Mouse (Mus musculus) spleen, adult 2 months (tissue): ENCODE results near the gene Ccdc85b. TPM values are rescaled to one million over a fixed set of nuclear protein-coding genes. Genes with fewer than 3 reads are reported as not detected.

Source experiments
- DNase-seq, 2 experiments: peaks; one replicate each; pipeline versions ENCODE4 v3.0.0 to v3.0.0-alpha.2; 2012 to 2021; ENCODE audit warnings: low spot score in 2 of 2, low read depth in 1 of 2
- H3K27ac ChIP-seq: fragments of 200-500 bp; 2 replicates; pipeline ENCODE4 v1.5.1; 2012; ENCODE audit warnings: low read length, inconsistent platforms; ENCODE audit not compliant: insufficient read depth
- H3K27me3 ChIP-seq: fragments of 200-500 bp; 2 replicates; pipeline ENCODE4 v1.6.1; 2012; ENCODE audit warnings: mild to moderate bottlenecking, moderate library complexity, low read length, inconsistent platforms; ENCODE audit not compliant: control insufficient read depth, insufficient read depth
- H3K36me3 ChIP-seq: fragments of 200-500 bp; 2 replicates; pipeline ENCODE4 v1.6.1; 2012; ENCODE audit warnings: mild to moderate bottlenecking, low read length, inconsistent platforms; ENCODE audit not compliant: control insufficient read depth, insufficient read depth
- H3K4me1 ChIP-seq: fragments of 200-500 bp; 2 replicates; pipeline ENCODE4 v1.6.1; 2011; ENCODE audit warnings: inconsistent platforms; ENCODE audit not compliant: control insufficient read depth, insufficient read depth, insufficient read length
- H3K4me3 ChIP-seq: fragments of 200-500 bp; 2 replicates; pipeline ENCODE4 v1.5.1; 2011; ENCODE audit warnings: mild to moderate bottlenecking, inconsistent platforms; ENCODE audit not compliant: insufficient read depth, insufficient read length; ENCODE audit errors: extremely low read depth
- CTCF ChIP-seq: fragments of 200-500 bp; IDR thresholded peaks from 2 replicates; pipeline ENCODE4 v1.5.1; 2011; ENCODE audit warnings: mild to moderate bottlenecking, inconsistent platforms; ENCODE audit not compliant: insufficient read depth, insufficient read length, insufficient replicate concordance; ENCODE audit errors: extremely low read depth
- POLR2A ChIP-seq: fragments of 200-500 bp; IDR thresholded peaks from 2 replicates; pipeline ENCODE4 v1.6.1; 2011; ENCODE audit warnings: low read depth, low read length, inconsistent platforms
- WGBS: fragments of 180-500 bp; shearing (Covaris S2); methylation state at CpG from one replicate; pipeline ENCODE4 v1.1.7; 2018; 5-methylcytosine and 5-hydroxymethylcytosine counted together
- polyA plus RNA-seq: library from polyadenylated mRNA; depleted of rRNA; stranded (reverse); fragments of >200 nt; gene quantifications from 2 replicates; pipeline ENCODE4 v1.2.3, GENCODE M21; 2012

Gene Ccdc85b
- polyA plus RNA-seq, 1 experiment: 5.3 TPM

DNA sequence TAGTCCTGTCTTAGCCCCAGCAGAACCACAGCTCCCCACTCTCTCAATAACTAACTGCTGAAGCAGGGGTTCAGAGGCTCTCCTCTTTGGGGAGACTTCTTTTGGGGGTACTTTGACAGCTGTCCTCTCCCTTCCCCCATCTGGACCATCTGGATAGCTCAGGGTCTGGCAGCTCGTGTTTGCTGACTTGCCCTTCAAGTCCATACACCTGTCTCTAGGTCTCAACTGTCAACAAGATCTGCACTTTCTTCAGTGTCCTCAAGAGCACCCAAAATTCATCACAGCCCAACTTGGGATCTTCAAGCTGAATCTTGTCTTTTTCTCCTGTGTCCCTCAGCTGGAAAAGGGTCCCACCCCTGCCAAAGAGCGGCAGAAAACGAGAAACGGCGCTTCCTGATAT is 35.9 kb downstream of the Ccdc85b start:
- Histone ChIP-seq H3K4me3 (no peak overlapping the region), H3K36me3 (peaks cover 35% of the 10 kb centered on the region), H3K27me3 (no peaks in the 10 kb centered on the region), H3K27ac (no peak overlapping the region), H3K4me1 (peaks cover 16% of the 10 kb centered on the region)
- no peak for DNase-seq
- TF ChIP-seq POLR2A: no peak
- TF ChIP-seq CTCF: no peak
- whole genome bisulfite sequencing: 85% methylated on average over 5 of the region's 5 CpGs

DNA sequence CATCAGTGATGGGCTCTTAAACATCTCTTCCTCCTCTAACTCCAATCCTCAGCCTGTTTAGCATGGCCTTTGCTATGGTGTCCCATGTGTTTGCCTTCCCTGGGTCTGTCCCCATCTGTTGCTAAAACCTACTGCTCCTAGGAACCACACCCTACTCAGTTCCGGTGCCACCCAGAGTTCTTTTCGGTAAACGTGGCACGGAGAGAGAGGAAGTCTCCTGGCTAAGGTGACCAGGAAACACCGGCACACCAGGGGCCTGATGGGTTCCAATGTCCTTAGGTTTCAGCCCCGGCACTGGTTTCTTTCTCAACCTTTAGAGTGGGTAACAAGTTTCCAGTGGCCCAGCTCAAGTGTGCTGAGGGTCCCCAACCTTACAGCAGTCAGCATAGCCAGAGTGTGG is 37.1 kb downstream of the Ccdc85b start:
- no peaks in the 10 kb centered on the region for H3K27me3 ChIP-seq
- H3K27ac ChIP-seq: no peak overlapping the region
- no peak for DNase-seq
- peaks cover 5% of the 10 kb centered on the region; the same call in 1 of the 2 replicates for H3K4me1 ChIP-seq
- peaks cover 26% of the 10 kb centered on the region for H3K36me3 ChIP-seq
- no peak for TF ChIP-seq CTCF
- no peak for TF ChIP-seq POLR2A
- H3K4me3 ChIP-seq: no peak overlapping the region
- 92% methylated on average over 6 of the region's 6 CpGs for WGBS

DNA sequence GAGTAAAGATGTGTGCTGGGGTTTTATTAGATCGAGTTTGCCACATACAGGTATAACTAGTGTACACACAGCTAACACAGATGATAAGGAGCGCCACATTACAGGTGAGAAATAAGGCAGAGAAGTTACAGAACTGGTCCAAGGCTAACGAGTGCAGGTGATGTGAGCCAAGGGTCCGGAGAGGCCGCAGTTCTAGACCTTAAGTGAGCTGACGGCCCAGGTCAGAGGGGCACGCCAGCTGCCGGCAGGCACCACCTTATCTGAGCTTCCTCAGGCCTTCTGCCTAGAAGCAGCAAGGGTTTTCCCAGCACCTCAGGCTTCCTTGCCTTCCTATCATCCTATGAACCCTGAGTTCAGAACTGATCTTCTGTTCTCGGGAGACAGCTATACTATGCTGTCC is 38.1 kb downstream of the Ccdc85b start:
- Histone ChIP-seq H3K4me1 (peaks cover 5% of the 10 kb centered on the region; the same call in 1 of the 2 replicates), H3K36me3 (peaks cover 26% of the 10 kb centered on the region), H3K4me3 (no peak overlapping the region), H3K27me3 (no peaks in the 10 kb centered on the region), H3K27ac (no peak overlapping the region)
- WGBS: 87% methylated on average over 9 of the region's 9 CpGs
- no peak for TF ChIP-seq CTCF
- TF ChIP-seq POLR2A: no peak
- DNase-seq: no peak

DNA sequence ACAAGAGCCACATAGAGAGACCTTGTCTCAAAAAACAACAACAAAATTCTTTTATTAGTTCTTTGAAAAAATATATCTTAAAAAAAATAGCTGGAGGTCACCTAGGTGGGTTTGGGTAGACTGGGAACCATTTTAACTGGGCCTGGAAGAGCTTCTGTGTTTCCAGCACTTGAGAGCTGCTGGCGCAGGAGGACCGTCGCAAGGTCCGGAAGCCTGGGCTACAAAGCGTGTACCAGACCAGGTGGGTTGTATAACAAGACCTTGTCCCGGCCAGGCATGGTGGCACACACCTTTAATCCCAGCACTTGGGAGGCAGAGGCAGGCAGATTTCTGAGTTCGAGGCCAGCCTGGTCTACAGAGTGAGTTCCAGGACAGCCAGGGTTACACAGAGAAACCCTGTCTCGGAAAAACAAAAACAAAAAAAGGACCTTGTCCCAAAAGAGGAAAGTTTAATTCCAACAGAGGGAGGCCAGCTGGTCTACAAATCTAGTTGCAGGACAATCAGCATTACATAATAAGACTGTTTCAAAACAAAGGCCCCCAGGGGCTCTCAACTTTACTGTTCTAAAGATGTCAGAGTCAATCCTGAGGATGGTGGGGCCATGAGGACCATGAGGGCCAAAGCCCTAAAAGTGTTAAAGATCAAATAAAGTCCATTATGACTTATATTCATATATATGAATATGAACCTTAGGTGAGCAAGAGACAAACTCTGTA is 38.8 kb downstream of the Ccdc85b start:
- WGBS: 96% methylated on average over 8 of the region's 8 CpGs
- no peaks in the 10 kb centered on the region for H3K27me3 ChIP-seq
- H3K4me3 ChIP-seq: no peak overlapping the region
- H3K27ac ChIP-seq: no peak overlapping the region
- peaks cover 26% of the 10 kb centered on the region for H3K36me3 ChIP-seq
- peaks cover 4% of the 10 kb centered on the region; the same call in 1 of the 2 replicates for H3K4me1 ChIP-seq
- TF ChIP-seq POLR2A: no peak
- TF ChIP-seq CTCF: no peak
- no peak for DNase-seq

DNA sequence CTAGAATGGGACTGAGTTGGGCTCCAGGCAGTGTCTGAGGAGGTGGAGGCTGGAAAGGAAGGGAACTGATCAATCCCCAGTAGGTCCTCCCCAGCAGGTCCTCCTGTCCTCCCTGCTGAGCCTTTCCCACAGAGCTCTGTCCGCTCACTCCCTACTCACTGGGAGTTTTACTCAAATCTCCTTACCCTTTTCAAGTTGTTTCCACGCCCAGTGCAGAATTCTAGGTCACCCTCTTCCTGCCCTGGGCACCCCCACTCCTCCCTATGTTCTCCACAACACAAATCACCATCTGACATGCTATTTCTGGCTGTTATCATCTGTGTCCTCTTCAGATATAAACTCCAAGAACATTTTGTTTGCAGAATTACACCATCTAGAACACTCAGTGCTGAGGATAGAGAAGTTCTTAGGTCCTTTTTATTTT is 43.1 kb downstream of the Ccdc85b start:
- WGBS: 73% methylated on average over 2 of the region's 2 CpGs
- Histone ChIP-seq H3K27ac (no peak overlapping the region), H3K4me3 (no peak overlapping the region), H3K4me1 (no peaks in the 10 kb centered on the region), H3K27me3 (no peaks in the 10 kb centered on the region), H3K36me3 (peaks cover 11% of the 10 kb centered on the region; the same call in 1 of the 2 replicates)
- no peak for DNase-seq
- TF ChIP-seq POLR2A (no peak), CTCF (no peak)

DNA sequence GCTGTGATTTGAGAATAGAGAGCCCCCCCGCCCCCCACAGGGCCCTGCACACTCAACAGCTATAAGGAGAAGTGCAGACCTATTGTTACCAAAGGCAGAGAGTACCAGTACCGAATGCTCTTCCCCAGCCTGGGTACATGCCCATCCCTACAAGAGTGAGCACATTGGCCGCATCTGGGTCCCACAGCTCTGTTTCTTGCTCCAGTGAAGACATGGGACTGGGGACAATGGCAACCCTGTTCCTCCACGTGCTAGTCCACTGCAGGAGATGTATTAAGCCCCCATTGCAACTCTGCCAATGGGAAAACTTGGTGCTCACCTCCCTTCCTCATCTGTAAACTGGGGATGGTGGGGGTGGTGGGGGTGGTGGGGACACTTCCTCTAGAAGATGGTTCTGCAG is 43.9 kb downstream of the Ccdc85b start:
- TF ChIP-seq POLR2A (no peak), CTCF (no peak)
- DNase-seq: no peak
- WGBS: 87% methylated on average over 4 of the region's 4 CpGs
- Histone ChIP-seq H3K4me3 (no peak overlapping the region), H3K27me3 (no peaks in the 10 kb centered on the region), H3K27ac (no peak overlapping the region), H3K36me3 (peaks cover 11% of the 10 kb centered on the region; the same call in 1 of the 2 replicates), H3K4me1 (peaks cover 4% of the 10 kb centered on the region; the same call in 1 of the 2 replicates)

DNA sequence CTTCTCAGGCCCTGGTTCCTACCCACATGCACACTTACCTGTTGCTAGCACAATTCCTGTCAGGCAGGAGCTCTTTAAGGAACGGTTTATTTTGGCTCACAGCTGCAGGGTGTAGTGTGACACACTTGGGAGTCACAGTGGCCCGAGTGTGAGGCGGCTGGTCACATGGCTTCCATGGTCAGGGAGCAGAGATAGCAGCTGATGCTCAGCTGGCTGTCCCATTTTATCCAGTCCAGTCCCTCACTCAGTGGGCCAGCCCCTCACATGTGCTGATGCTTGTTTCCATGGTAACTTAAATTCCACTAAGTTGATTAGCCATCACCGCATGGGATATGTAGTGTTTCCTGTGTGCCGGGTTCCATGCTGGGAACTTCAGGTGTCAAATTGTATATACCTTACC is 45.7 kb downstream of the Ccdc85b start:
- Histone ChIP-seq H3K36me3 (no peaks in the 10 kb centered on the region; the same call in 1 of the 2 replicates), H3K27ac (no peak overlapping the region), H3K27me3 (no peaks in the 10 kb centered on the region), H3K4me3 (no peak overlapping the region), H3K4me1 (peaks cover 12% of the 10 kb centered on the region)
- no peak for DNase-seq
- 89% methylated on average over 5 of the region's 5 CpGs for WGBS
- no peak for TF ChIP-seq POLR2A
- TF ChIP-seq CTCF: no peak
